Mouse (Mus musculus) gonadal fat pad, adult 2 months (tissue): ENCODE measurements around the gene Hist4h4. TPM values are rescaled to one million over a fixed set of nuclear protein-coding genes. Genes with fewer than 3 reads are reported as not detected.
"Not testable (repeated sequence)": the region's sequence is repeated elsewhere in the genome, so short reads cannot be mapped to it uniquely, and the experiment has no call there.

Source experiments
- DNase-seq: peaks from one replicate; pipeline ENCODE4 v3.0.0-alpha.2; 2012; ENCODE audit warnings: low read depth
- polyA plus RNA-seq: library from polyadenylated mRNA; depleted of rRNA; stranded (reverse); fragments of >200 nt; gene quantifications from 2 replicates; pipeline ENCODE4 v1.2.3, GENCODE M21; 2012

The Hist4h4 gene
- polyA plus RNA-seq, 1 experiment: 0.97 TPM

DNA sequence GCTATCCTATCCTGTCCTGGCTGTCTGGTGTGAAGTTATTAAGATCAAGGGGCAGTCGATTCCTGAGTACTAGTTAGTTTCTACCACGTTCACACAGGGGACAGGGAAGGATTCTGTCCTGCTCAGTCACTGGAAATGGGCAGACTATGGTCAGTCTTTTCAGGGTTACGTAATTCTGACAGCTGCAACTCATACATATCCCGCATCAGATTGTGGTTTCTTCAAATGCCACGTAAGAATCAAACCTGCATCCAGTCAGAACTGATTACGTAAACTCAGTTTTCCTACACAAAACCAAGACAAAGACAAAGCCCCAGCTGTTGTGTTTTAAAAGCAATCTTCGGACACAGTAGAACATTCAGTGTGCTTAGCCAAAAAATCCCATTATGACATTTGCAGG is 11.2 kb upstream of the Hist4h4 start:
- DNase-seq: no peak

- no peak for DNase-seq
These were observed 8.9 kb upstream of the Hist4h4 start for GRCm38 (mm10) chr6:136813117-136813516.

DNA sequence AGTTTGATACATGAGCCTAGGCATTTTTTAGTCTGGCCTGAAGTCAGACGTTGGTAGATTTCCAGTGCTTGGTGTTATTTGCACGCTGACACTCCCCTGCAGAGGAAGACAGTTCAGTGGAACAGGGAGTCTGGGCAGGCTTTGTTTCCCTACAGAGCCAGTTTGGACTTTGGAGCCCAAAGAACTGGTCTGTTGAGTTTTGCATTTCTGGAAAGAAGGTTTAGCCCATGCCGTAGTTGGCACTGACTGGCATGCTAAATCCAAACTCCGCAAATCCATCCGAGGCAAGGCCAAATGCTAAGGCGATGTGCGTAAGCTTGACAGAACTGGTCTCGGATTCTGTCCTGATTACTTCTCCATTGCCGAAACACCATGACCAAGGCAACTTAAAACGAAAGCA is 7.0 kb upstream of the Hist4h4 start:
- peak; percentile 95 for DNase-seq

DNA sequence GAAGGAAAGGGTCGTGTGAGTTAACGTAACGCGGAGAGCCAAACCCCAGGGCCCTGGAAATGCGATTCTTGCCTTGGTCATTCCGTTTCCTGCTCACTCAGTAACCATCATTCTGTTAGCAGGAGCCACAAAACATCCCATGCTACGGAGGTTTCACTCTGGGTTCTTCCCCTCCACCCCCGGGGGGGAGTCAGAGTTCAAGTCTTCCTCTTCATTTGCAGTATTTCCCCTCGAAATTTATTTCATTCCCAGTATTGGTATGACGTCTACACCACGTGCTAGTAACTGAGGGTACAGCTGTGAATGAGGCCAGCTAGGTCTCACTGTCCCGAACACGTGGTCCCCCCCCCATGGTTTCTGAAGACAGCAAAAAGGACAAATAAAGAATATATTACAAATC is 5.5 kb upstream of the Hist4h4 start:
- no peak for DNase-seq

- DNase-seq: no peak
These were observed 4.9 kb upstream of the Hist4h4 start for GRCm38 (mm10) chr6:136809077-136809476.

GRCm38 (mm10) chr6:136808631-136809046 is 4.4 kb upstream of the Hist4h4 start:
- DNase-seq: no peak

- DNase-seq: peak; percentile 87
These were observed 3.8 kb upstream of the Hist4h4 start, which contains the start of gene H2afj for GRCm38 (mm10) chr6:136808014-136808417. TSS of gene H2afj (plus strand) at chr6:136808244.

DNA sequence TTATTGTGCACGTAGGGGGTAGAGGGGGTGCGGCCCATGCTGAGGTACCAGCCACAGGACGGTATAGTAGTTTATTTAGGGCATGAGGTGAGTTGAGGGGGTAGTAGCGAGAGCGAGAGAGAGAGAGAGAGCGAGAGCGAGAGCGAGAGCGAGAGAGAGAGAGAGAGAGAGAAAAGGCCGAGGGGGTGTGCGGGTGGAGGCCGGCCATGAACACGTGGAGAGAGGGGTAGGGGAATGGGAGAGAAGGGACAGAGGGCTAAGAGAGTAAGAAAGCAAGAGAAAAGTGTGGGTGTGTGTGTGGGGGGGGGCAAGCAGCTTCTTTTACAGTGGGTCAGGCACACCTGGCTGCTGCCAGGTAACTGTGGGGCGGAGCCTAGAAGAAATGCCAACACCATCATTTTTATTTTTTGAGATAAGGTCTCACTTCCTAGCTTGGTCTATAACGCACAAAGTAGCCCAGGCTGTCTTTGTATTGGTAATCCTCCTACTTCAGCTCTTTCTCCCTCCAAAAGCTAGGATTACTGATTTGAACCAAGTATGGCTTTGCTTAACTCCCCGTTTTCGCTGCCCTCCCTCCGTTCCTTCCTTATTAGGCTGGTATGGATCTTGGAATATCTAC is 3.3 kb upstream of the Hist4h4 start:
- DNase-seq: no peak

DNA sequence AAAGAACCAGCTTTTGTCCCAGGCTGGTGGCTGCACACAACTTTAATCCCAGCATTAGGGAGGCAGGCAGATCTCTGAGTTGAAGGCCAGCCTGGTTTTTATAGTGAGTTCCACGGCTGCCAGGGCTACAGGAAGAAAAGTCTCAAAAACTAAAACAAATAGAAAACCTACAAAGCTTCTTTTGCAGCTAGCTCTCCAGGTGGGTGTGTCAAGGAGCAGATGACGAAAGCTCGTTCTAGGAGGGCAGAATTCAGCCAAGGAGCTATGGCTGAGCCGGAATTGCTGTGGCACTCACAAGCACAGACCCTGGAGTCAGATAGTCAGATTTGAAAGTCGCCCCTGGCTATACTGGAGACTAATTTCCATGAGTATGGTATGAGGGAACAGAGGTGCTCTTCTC is 2.6 kb upstream of the Hist4h4 start:
- DNase-seq: no peak

DNA sequence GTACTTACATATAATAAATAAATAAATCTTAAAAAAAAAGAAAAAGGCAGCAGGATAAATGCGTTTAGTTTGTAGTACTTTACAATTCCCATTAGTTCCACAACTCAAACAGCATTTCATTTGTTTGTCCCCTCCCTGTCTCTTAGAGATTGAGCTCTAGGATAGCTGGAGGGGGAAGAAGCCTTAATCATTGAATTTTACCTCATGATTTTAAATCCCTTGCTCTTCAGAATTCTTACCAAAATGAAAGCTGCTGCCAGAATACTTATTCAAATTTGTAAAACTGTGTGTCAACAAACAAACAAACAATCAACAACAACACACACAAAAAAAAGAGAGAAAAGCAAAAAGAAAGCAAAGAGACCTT is 1.2 kb upstream of the Hist4h4 start:
- DNase-seq: no peak

DNA sequence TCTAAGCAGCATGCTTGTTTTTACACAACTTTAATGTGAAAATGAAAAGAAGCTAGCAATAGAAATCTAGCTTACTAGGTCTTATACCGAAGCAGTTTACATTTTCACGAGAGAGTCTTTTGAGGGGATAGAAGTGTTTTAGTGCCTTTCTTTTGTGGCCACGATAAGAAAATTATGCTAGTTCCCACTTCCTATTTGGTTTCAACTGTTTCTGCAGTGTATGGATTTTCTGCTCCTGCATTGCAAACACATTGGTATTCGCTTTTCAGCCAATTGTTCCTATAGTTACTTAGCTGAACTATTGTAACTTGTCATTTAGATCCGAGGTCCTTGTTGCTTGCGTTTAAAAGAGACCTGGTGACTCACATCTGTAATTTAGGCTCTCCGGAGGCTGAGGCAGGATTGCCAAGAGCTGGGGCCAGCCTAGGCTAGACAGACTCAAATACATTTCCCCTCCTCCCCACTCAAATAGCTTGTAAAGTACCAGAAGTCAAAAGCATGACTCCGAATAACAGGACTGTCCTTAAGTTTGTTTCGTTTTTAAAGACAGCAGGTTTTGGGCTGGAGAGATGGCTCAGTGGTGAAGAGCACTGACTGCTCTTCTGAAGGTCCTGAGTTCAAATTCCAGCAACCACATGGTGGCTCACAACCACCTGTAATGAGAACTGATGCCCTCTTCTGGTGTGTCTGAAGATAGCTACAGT is 642 bp upstream of the Hist4h4 start:
- no peak for DNase-seq

DNA sequence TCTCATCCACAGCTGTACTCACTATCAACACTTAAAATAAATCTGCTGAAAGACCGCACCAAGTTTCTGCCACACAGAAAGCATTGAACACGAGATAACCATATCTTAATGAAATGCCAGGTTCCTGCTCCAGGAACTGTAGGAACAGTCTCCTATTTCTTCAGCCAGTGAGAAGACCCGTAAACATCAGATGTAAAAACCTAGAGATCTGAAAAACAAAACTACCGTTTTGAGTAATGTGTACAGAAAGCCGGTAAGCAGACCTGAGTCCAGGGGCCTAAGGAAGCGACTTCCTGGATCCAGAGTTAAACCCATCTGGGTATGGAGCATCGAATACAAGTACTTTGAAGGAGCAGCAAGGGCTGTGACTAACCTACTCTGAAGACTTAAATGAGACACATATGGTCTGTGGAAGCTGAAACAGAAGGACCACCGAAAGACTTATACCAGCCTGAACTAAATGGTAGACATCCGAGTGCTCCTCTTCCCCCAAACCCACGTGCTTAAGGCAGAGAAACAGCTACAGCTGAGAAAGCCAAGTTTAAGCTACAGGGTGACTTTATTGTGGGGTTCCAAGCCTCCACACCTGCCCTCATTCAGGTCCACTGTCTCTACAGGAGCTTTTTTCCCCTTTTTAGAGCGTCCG is 999 bp downstream of the Hist4h4 start:
- no peak for DNase-seq

DNA sequence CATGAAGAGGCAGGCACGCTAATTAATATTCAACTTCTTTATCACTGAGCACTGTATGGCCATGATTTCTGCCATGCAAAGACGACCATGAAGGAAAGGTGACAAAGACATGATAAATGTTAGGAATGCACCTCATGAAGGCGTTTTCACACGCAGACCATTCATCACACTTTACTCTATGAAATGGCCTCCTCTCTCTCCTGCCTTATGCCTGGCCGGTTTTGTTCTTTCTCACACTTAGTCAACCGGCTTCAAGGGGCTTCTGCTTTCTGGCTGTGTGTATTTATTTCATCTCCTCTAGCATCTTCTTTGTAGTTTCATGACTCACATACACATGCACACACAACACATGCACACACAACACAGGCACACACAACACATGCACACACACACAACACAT is 2.9 kb downstream of the Hist4h4 start:
- no peak for DNase-seq

DNA sequence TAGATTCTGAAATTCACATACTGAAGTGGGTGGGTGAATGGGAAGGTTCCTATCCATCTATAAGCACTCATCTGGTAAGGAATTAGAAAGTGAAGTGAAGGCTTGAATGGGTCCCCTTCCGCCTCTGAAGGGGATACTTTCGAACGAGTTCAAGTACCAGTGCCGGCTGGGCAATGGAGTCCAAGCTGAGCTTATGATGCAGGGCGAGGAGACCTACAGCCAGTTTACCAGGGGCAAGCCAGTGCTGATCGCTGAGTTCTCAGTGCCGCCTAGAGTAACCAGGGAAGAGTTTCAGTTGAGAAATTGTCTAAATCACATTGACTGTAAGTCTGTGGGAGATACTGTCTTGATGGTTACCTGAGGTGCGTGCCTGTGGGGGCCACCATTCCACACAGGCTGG is 3.5 kb downstream of the Hist4h4 start:
- no peak for DNase-seq

- DNase-seq: not testable (repeated sequence)
These were observed 6.1 kb downstream of the Hist4h4 start for GRCm38 (mm10) chr6:136797874-136798693.

DNA sequence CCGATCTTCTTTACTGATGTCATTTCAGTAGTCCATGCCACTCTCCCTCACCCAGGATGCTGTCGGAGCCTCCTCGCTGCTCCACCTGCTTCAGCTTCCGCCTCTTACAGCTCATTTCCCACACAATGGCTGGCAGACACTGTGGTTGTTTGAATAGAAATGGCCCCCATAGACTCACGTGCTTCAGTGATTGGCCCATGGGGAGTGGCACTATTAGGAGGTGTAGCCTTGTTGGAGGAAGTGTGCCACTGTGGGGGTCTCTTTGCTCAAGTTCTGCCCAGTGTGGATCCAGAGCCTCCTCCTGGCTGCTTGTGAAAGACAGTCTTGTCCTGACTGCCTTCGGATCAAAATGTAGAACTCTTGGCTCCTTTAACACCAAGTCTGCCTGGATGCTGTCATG is 8.4 kb downstream of the Hist4h4 start:
- no peak for DNase-seq

DNA sequence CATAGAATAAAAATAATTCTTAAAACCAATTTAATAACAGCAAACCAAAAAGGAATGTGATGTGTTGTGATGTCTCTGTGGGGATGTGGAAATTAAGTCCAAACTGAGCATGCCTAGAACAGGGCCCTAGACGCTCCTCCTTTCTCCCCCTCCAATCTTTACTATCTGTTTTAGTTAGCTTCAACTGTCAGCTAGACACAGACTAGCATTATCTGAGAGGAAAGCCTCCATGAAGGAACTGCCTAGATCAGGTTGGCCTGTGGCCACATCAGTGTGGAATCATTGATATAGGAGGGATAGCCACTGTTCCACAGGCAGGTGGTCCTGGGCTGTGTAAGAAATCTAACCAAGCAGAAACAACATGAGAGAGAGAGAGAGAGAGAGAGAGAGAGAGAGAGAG is 9.1 kb downstream of the Hist4h4 start:
- no peak for DNase-seq

DNA sequence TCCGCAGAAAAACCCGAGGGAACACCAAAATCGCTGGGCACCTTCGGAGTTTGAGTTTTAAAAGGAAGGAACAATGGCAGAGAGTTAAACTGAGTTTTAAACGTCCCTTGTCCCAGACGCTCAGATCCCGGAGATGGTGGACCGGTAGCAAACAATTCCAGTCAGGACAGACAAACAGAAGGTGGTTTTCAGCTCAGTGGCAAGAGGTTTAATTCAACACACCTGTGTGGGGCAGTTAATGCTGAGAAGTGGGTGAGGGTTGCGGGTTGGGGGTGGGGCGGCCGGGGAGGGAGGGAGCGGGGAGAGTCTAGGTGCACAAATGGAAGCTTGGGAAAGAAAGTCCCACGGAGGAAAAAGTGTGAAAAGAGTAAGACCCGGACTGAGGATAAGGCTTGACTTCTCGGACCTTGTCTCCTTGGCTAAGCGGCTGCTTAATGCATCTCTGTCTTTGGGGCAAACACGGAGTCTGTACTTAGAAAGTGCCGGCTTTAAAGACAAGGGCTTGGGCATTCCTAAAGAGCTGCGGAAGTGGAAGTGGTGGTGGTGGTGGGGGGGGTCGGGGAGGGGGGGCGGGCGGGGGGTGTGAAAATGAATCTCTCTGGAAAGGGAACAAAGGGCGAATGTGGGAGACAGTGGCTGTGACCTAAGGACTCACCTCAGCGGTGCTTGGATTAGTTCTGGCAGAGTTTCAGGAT is 10.2 kb downstream of the Hist4h4 start:
- DNase-seq: no peak

DNA sequence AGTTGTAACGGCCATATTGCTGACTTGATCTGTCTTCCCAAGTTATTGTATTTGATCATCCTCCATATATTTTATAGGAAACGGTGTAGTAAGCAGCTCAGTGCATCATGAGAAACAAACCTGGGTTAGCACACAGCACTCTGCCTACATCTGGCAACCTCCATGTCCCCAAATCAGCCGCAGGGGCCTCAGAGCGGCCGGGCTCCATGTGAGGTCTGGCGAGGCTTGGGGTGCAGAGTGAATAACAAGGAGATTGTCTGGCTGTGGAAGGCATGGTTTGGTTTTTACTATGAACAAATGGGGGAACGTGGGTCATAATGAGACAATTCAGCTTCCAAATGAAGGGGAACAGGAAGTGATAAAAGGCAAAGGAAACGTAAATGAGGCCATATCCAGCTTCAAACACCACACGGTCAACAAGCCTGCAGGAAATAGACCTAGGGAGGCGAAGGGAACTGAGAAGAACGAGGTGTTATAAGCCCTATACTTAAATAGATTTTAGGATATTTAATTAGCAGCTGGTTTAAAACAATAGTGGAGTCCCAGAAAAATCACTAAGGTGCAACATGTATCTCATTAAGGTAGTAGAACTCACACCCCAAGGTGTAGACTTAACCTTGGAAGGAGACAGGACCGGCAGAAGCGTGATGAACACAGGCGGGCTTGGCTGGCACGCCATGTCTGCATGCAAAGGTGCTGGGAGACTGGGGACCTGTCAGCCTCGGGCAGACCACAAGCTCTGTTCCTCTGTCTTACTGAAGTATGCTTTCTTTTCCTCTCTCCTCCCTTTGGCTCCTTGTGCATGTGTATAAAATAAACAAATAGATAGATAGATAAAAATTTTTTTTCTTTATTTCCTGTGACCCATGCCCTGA is 11.1 kb downstream of the Hist4h4 start:
- DNase-seq: no peak

DNA sequence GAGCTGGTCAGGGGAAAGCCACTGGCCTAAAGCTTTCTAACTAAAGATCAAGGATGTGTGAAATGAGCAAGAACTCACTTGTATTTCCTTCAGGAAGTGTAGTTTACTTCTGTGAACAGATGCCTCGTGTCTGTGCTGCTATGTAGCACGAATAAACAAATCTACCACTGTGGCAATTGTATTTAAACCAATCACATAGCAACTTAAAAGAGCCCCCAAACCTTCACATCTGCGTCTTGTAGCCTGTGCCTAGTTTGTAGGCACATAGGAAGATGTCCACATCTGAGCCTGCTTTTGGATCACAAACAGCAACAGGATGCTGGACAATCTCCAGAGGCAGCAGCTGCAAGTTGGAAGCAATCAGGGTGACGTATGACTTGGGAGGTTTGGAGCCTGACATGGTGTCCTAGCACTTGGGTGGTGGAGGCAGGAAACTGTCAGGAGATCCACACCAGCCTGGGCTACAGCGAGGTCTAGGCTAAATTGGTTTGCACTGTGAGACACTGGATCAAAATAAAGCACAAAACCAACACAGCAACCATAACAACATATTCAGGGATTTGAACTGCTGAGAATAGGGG is 14.7 kb downstream of the Hist4h4 start:
- DNase-seq: no peak
